Mouse (Mus musculus): ENCODE data around the gene Edaradd. TPM values are rescaled to one million over a fixed set of nuclear protein-coding genes. Genes with fewer than 3 reads are reported as not detected.

The Edaradd gene
- polyA plus RNA-seq, 1 experiment from 2014 or later: 0.82 TPM

GRCm38 (mm10) chr13:12534628-12535027 is 14.4 kb upstream of the Edaradd start:
- Histone ChIP-seq H3K4me3 (ENCODE audit: low read depth, low read length) (no peak overlapping the region), H3K27me3 (ENCODE audit: control insufficient read depth, insufficient read depth, low read length) (no peaks in the 10 kb centered on the region), H3K9me3 (ENCODE audit: control insufficient read depth, low read length) (no peaks in the 10 kb centered on the region), H3K9ac (ENCODE audit: low read depth, low read length) (no peak overlapping the region), H3K27ac (ENCODE audit: low read depth, low read length) (no peak overlapping the region), H3K4me2 (replicated peaks; ENCODE audit: low read depth, low read length) (no peak overlapping the region), H3K36me3 (ENCODE audit: control insufficient read depth, insufficient read depth, low read length) (no peaks in the 10 kb centered on the region), H3K4me1 (replicated peaks; ENCODE audit: control insufficient read depth, insufficient read depth, low read length) (no peaks in the 10 kb centered on the region)
- DNase-seq (ENCODE audit: low spot score) (no peak), ATAC-seq (ENCODE audit: low FRiP score) (no peak)
- WGBS: 78% methylated on average over 3 of the region's 3 CpGs

- Histone ChIP-seq H3K36me3 (ENCODE audit: control insufficient read depth, insufficient read depth, low read length) (no peaks in the 10 kb centered on the region), H3K4me1 (replicated peaks; ENCODE audit: control insufficient read depth, insufficient read depth, low read length) (no peaks in the 10 kb centered on the region), H3K27me3 (ENCODE audit: control insufficient read depth, insufficient read depth, low read length) (no peaks in the 10 kb centered on the region), H3K9me3 (ENCODE audit: control insufficient read depth, low read length) (no peaks in the 10 kb centered on the region), H3K4me2 (replicated peaks; ENCODE audit: low read depth, low read length) (no peak overlapping the region), H3K9ac (ENCODE audit: low read depth, low read length) (no peak overlapping the region), H3K27ac (ENCODE audit: low read depth, low read length) (no peak overlapping the region), H3K4me3 (ENCODE audit: low read depth, low read length) (no peak overlapping the region)
- WGBS: 84% methylated on average over 4 of the region's 4 CpGs
- DNase-seq (ENCODE audit: low spot score) (no peak), ATAC-seq (ENCODE audit: low FRiP score) (no peak)
Observed at GRCm38 (mm10) chr13:12525678-12526077, 5.4 kb upstream of the Edaradd start.

GRCm38 (mm10) chr13:12522346-12522745 is 2.1 kb upstream of the Edaradd start:
- Histone ChIP-seq H3K9me3 (ENCODE audit: control insufficient read depth, low read length) (no peaks in the 10 kb centered on the region), H3K27ac (ENCODE audit: low read depth, low read length) (no peak overlapping the region), H3K4me1 (replicated peaks; ENCODE audit: control insufficient read depth, insufficient read depth, low read length) (no peaks in the 10 kb centered on the region), H3K4me2 (replicated peaks; ENCODE audit: low read depth, low read length) (no peak overlapping the region), H3K36me3 (ENCODE audit: control insufficient read depth, insufficient read depth, low read length) (no peaks in the 10 kb centered on the region), H3K27me3 (ENCODE audit: control insufficient read depth, insufficient read depth, low read length) (peaks cover 3% of the 10 kb centered on the region; the same call in 1 of the 2 replicates), H3K4me3 (ENCODE audit: low read depth, low read length) (no peak overlapping the region), H3K9ac (ENCODE audit: low read depth, low read length) (no peak overlapping the region)
- ATAC-seq (ENCODE audit: low FRiP score): no peak
- no peak for DNase-seq (ENCODE audit: low spot score)

GRCm38 (mm10) chr13:12519371-12519770 is 867 bp downstream of the Edaradd start:
- Histone ChIP-seq H3K4me1 (replicated peaks; ENCODE audit: control insufficient read depth, insufficient read depth, low read length) (no peaks in the 10 kb centered on the region), H3K27ac (ENCODE audit: low read depth, low read length) (no peak overlapping the region), H3K9ac (ENCODE audit: low read depth, low read length) (0 out of 2 replicates have a peak overlapping the region, but pooled peaks have one; percentile 41), H3K4me3 (ENCODE audit: low read depth, low read length) (peak overlapping the region; percentile 54), H3K4me2 (replicated peaks; ENCODE audit: low read depth, low read length) (peak overlapping the region; percentile 92), H3K9me3 (ENCODE audit: control insufficient read depth, low read length) (no peaks in the 10 kb centered on the region), H3K36me3 (ENCODE audit: control insufficient read depth, insufficient read depth, low read length) (no peaks in the 10 kb centered on the region), H3K27me3 (ENCODE audit: control insufficient read depth, insufficient read depth, low read length) (peaks cover 3% of the 10 kb centered on the region; the same call in 1 of the 2 replicates)
- WGBS: 5% methylated on average over 18 of the region's 18 CpGs
- DNase-seq (ENCODE audit: low spot score) (peak; percentile 49), ATAC-seq (ENCODE audit: low FRiP score) (peak; percentile 44; the same call in 1 of the 2 replicates)

- ATAC-seq (ENCODE audit: low FRiP score): no peak
- Histone ChIP-seq H3K9ac (ENCODE audit: low read depth, low read length) (no peak overlapping the region), H3K27me3 (ENCODE audit: control insufficient read depth, insufficient read depth, low read length) (no peaks in the 10 kb centered on the region), H3K4me1 (replicated peaks; ENCODE audit: control insufficient read depth, insufficient read depth, low read length) (no peaks in the 10 kb centered on the region), H3K4me3 (ENCODE audit: low read depth, low read length) (no peak overlapping the region), H3K4me2 (replicated peaks; ENCODE audit: low read depth, low read length) (no peak overlapping the region), H3K36me3 (ENCODE audit: control insufficient read depth, insufficient read depth, low read length) (no peaks in the 10 kb centered on the region), H3K9me3 (ENCODE audit: control insufficient read depth, low read length) (no peaks in the 10 kb centered on the region), H3K27ac (ENCODE audit: low read depth, low read length) (no peak overlapping the region)
- 75% methylated on average over 8 of the region's 9 CpGs for WGBS
- no peak for DNase-seq (ENCODE audit: low spot score)
Observed at GRCm38 (mm10) chr13:12511189-12511965, 8.9 kb downstream of the Edaradd start.

- no peaks in the 10 kb centered on the region for H3K36me3 ChIP-seq (ENCODE audit: control insufficient read depth, insufficient read depth, low read length)
- H3K4me3 ChIP-seq (ENCODE audit: low read depth, low read length): no peak overlapping the region
- H3K9me3 ChIP-seq (ENCODE audit: control insufficient read depth, low read length): no peaks in the 10 kb centered on the region
- H3K27ac ChIP-seq (ENCODE audit: low read depth, low read length): no peak overlapping the region
- 92% methylated on average over 6 of the region's 6 CpGs for WGBS
- DNase-seq (ENCODE audit: low spot score) (no peak), ATAC-seq (ENCODE audit: low FRiP score) (no peak)
- H3K4me1 ChIP-seq (replicated peaks; ENCODE audit: control insufficient read depth, insufficient read depth, low read length): no peaks in the 10 kb centered on the region
- H3K27me3 ChIP-seq (ENCODE audit: control insufficient read depth, insufficient read depth, low read length): no peaks in the 10 kb centered on the region
- no peak overlapping the region for H3K4me2 ChIP-seq (replicated peaks; ENCODE audit: low read depth, low read length)
- no peak overlapping the region for H3K9ac ChIP-seq (ENCODE audit: low read depth, low read length)
Observed at GRCm38 (mm10) chr13:12510032-12510431, 10.2 kb downstream of the Edaradd start.

- Histone ChIP-seq H3K4me3 (ENCODE audit: low read depth, low read length) (no peak overlapping the region), H3K9ac (ENCODE audit: low read depth, low read length) (no peak overlapping the region), H3K4me1 (replicated peaks; ENCODE audit: control insufficient read depth, insufficient read depth, low read length) (no peaks in the 10 kb centered on the region), H3K27me3 (ENCODE audit: control insufficient read depth, insufficient read depth, low read length) (no peaks in the 10 kb centered on the region), H3K27ac (ENCODE audit: low read depth, low read length) (no peak overlapping the region), H3K36me3 (ENCODE audit: control insufficient read depth, insufficient read depth, low read length) (no peaks in the 10 kb centered on the region), H3K9me3 (ENCODE audit: control insufficient read depth, low read length) (no peaks in the 10 kb centered on the region), H3K4me2 (replicated peaks; ENCODE audit: low read depth, low read length) (no peak overlapping the region)
- DNase-seq (ENCODE audit: low spot score) (no peak), ATAC-seq (ENCODE audit: low FRiP score) (no peak)
- WGBS: 88% methylated on average over 6 of the region's 6 CpGs
Observed at GRCm38 (mm10) chr13:12507426-12507825, 12.8 kb downstream of the Edaradd start.

- Histone ChIP-seq H3K36me3 (ENCODE audit: control insufficient read depth, insufficient read depth, low read length) (no peaks in the 10 kb centered on the region), H3K9ac (ENCODE audit: low read depth, low read length) (no peak overlapping the region), H3K27ac (ENCODE audit: low read depth, low read length) (no peak overlapping the region), H3K27me3 (ENCODE audit: control insufficient read depth, insufficient read depth, low read length) (no peaks in the 10 kb centered on the region), H3K9me3 (ENCODE audit: control insufficient read depth, low read length) (no peaks in the 10 kb centered on the region), H3K4me3 (ENCODE audit: low read depth, low read length) (no peak overlapping the region), H3K4me1 (replicated peaks; ENCODE audit: control insufficient read depth, insufficient read depth, low read length) (no peaks in the 10 kb centered on the region), H3K4me2 (replicated peaks; ENCODE audit: low read depth, low read length) (no peak overlapping the region)
- WGBS: 81% methylated on average over 3 of the region's 3 CpGs
- no peak for DNase-seq (ENCODE audit: low spot score)
- ATAC-seq (ENCODE audit: low FRiP score): no peak
Observed at GRCm38 (mm10) chr13:12505359-12505758, 14.9 kb downstream of the Edaradd start.

GRCm38 (mm10) chr13:12503238-12503751 is 16.9 kb downstream of the Edaradd start:
- Histone ChIP-seq H3K9me3 (ENCODE audit: control insufficient read depth, low read length) (no peaks in the 10 kb centered on the region), H3K36me3 (ENCODE audit: control insufficient read depth, insufficient read depth, low read length) (no peaks in the 10 kb centered on the region), H3K4me3 (ENCODE audit: low read depth, low read length) (no peak overlapping the region), H3K4me1 (replicated peaks; ENCODE audit: control insufficient read depth, insufficient read depth, low read length) (no peaks in the 10 kb centered on the region), H3K4me2 (replicated peaks; ENCODE audit: low read depth, low read length) (no peak overlapping the region), H3K27ac (ENCODE audit: low read depth, low read length) (no peak overlapping the region; the same call in none of the 2 replicates), H3K27me3 (ENCODE audit: control insufficient read depth, insufficient read depth, low read length) (no peaks in the 10 kb centered on the region), H3K9ac (ENCODE audit: low read depth, low read length) (no peak overlapping the region)
- WGBS: 34% methylated on average over 11 of the region's 11 CpGs
- peak; percentile 45 for DNase-seq (ENCODE audit: low spot score)
- ATAC-seq (ENCODE audit: low FRiP score): peak; percentile 82
